Mouse (Mus musculus): ENCODE data around the gene Ppif. TPM values are rescaled to one million over a fixed set of nuclear protein-coding genes. Genes with fewer than 3 reads are reported as not detected.

Ppif gene
- total and polyA plus RNA-seq, 3 experiments, result 29.1 to 106 (median 52.9) TPM

DNA sequence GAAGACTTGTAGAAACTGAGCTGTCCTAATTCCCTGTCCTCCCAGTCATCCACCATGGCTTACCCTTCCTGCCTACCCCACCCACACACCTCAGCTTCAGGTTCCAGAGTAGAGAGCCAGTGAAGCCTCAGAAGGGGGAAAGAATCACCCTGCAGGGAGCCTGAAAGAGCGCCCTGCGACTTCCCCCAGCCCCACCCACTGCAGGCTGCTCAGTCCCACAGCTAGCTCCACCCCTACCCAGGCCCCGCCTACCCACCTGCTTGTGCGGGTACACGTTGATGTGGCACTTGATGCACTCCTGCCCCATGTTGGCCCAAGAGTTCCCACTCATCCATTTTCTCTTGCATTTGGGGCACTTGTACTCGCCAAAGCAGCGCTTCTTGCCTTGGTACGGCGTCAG, 25.4 kb downstream of the Ppif start:
- no peak overlapping the region for H3K4me2 ChIP-seq (ENCODE audit: insufficient read depth, low read depth, poor library complexity, severe bottlenecking)
- dilution Hi-C loops (cut with MboI; ENCODE audit: extremely low pct_ligation_motif_present, extremely low pct_unique_long_range_greater_than_20kb, low sequenced_read_pairs) (no loop called here), in situ Hi-C loops (cut with MboI; ENCODE audit: low pct_ligation_motif_present, low pct_unique_long_range_greater_than_20kb, low sequenced_read_pairs) (loop anchor here (5.0 to 10.0 kb wide), 2 partner anchors 33 to 95 kb away; no protein-coding TSS in a partner anchor)
- H3K27me3 ChIP-seq (replicated peaks), result no peaks in the 10 kb centered on the region
- no peak overlapping the region for H3K27ac ChIP-seq (ENCODE audit: insufficient read depth, low read depth)
- no peak overlapping the region for H3K9ac ChIP-seq (ENCODE audit: insufficient read depth, low read depth)
- H3K4me1 ChIP-seq (ENCODE audit: control insufficient read depth in 1 of 2, insufficient read depth in 2 of 2), result peaks cover 4 to 30% of the 10 kb centered on the region in 2 experiments; a peak in 3 of 4 replicates
- no peaks in the 10 kb centered on the region for H3K36me3 ChIP-seq (replicated peaks in 1 of 2; ENCODE audit: control insufficient read depth in 1 of 2, insufficient read depth in 1 of 2, low read length in 1 of 2)
- TF ChIP-seq IRF4 (IDR thresholded peaks at IDR 0.05; ENCODE audit: low read depth, low read length), result no peak
- no peak for TF ChIP-seq MAFK (IDR thresholded peaks at IDR 0.05; ENCODE audit: insufficient replicate concordance, low read length)
- no peak for TF ChIP-seq TBP (conservative IDR thresholded peaks at IDR 0.05; ENCODE audit: low read depth, low read length)
- no peak for TF ChIP-seq BHLHE40 (IDR thresholded peaks at IDR 0.05; ENCODE audit: low read depth, low read length)
- TF ChIP-seq POLR2AphosphoS2 (IDR thresholded peaks at IDR 0.05; ENCODE audit: low read depth, low read length), result no peak
- TF ChIP-seq NELFE (IDR thresholded peaks at IDR 0.05; ENCODE audit: low read depth, low read length), result no peak
- no peak for TF ChIP-seq MAX (IDR thresholded peaks at IDR 0.05; ENCODE audit: low read length)
- no peak for TF ChIP-seq MEF2A (IDR thresholded peaks at IDR 0.05; ENCODE audit: borderline replicate concordance, low read depth, low read length)
- no peak for TF ChIP-seq NRF1 (IDR thresholded peaks at IDR 0.05; ENCODE audit: low read depth, low read length)
- TF ChIP-seq SIN3A (IDR thresholded peaks at IDR 0.05; ENCODE audit: low read length), result no peak
- no peak for TF ChIP-seq ZNF384 (IDR thresholded peaks at IDR 0.05; ENCODE audit: low read depth, low read length)
- TF ChIP-seq GABPA (IDR thresholded peaks at IDR 0.05; ENCODE audit: insufficient replicate concordance, low read depth, low read length), result no peak
- TF ChIP-seq CHD1 (IDR thresholded peaks at IDR 0.05; ENCODE audit: low read depth, low read length), result no peak
- no peak for TF ChIP-seq USF1 (IDR thresholded peaks at IDR 0.05; ENCODE audit: low read depth, low read length)
- no peak for TF ChIP-seq RAD21 (IDR thresholded peaks at IDR 0.05; ENCODE audit: low read depth, low read length)
- no peak for TF ChIP-seq POLR2A (IDR thresholded peaks at IDR 0.05; ENCODE audit: low read depth, low read length)
- TF ChIP-seq MYC (IDR thresholded peaks at IDR 0.05; ENCODE audit: low read depth, low read length), result no peak
- DNase-seq (ENCODE audit: extremely low read depth), result no peak
- H3K9me3 ChIP-seq (replicated peaks; ENCODE audit: low read length), result no peaks in the 10 kb centered on the region
- no peaks in the 10 kb centered on the region for H3K79me2 ChIP-seq (replicated peaks; ENCODE audit: control insufficient read depth, extremely low read depth, insufficient read depth, poor library complexity, severe bottlenecking)
- H3K4me3 ChIP-seq (replicated peaks in 1 of 3; ENCODE audit: low read depth in 2 of 3, low read length in 2 of 3, poor library complexity in 1 of 3), result no peak overlapping the region

- H3K4me3 ChIP-seq (replicated peaks in 1 of 3; ENCODE audit: low read depth in 2 of 3, low read length in 2 of 3, poor library complexity in 1 of 3), result no peak overlapping the region
- DNase-seq (ENCODE audit: extremely low read depth), result no peak
- no peak overlapping the region for H3K4me2 ChIP-seq (ENCODE audit: insufficient read depth, low read depth, poor library complexity, severe bottlenecking)
- H3K36me3 ChIP-seq (replicated peaks in 1 of 2; ENCODE audit: control insufficient read depth in 1 of 2, insufficient read depth in 1 of 2, low read length in 1 of 2), result no peaks in the 10 kb centered on the region
- H3K4me1 ChIP-seq (ENCODE audit: control insufficient read depth in 1 of 2, insufficient read depth in 2 of 2), result peaks cover 4 to 36% of the 10 kb centered on the region in 2 experiments; a peak in 3 of 4 replicates
- in situ Hi-C loops (cut with MboI; ENCODE audit: low pct_ligation_motif_present, low pct_unique_long_range_greater_than_20kb, low sequenced_read_pairs), result no loop called here
- H3K9ac ChIP-seq (ENCODE audit: insufficient read depth, low read depth), result no peak overlapping the region
- no peak overlapping the region for H3K27ac ChIP-seq (ENCODE audit: insufficient read depth, low read depth)
- dilution Hi-C loops (cut with MboI; ENCODE audit: extremely low pct_ligation_motif_present, extremely low pct_unique_long_range_greater_than_20kb, low sequenced_read_pairs), result no loop called here
- H3K9me3 ChIP-seq (replicated peaks; ENCODE audit: low read length), result no peaks in the 10 kb centered on the region
- TF ChIP-seq MXI1 (IDR thresholded peaks at IDR 0.05; ENCODE audit: low read depth, low read length) (no peak), CTCF (conservative IDR thresholded peaks at IDR 0.05 in 1 of 2, IDR thresholded peaks at IDR 0.05 in 1 of 2; ENCODE audit: low read depth in 2 of 2, low read length in 2 of 2) (0 out of 4 replicates have a peak, but pooled peaks of 1 of the 2 experiments have one; percentile 8), SMC3 (IDR thresholded peaks at IDR 0.05; ENCODE audit: low read depth, low read length) (no peak)
- H3K27me3 ChIP-seq (replicated peaks), result no peaks in the 10 kb centered on the region
- no peaks in the 10 kb centered on the region for H3K79me2 ChIP-seq (replicated peaks; ENCODE audit: control insufficient read depth, extremely low read depth, insufficient read depth, poor library complexity, severe bottlenecking)
Measured at GRCm38 (mm10) chr14:25720962-25721707, 27.2 kb downstream of the Ppif start.
